30 mouse cellular contexts compared by ENCODE assay signal in the genomic region with DNA sequence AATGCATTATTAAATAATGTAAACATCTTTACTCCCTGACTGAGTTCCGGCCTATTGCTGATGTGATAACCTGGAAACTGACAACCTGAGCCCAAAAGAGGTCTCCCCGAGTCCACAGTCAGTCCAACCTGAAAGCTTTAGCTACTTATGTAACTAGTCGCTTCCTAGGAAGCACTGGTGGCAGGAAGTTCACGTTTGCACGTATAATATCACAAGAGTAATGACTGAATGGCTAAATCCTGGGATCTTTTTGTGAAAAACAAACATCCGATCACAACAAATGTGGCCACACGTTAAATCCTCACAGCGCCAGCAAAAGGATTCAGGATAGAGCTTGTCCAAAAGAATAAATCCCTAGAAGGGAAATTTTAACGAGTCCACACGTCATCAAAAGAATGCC.
A peak's percentile ranks its signal among the peaks of the same experiment; 100 is the strongest.
DNase-seq lines count a peak whose midpoint lies in the region; ATAC-seq and TF ChIP-seq lines count a peak whose summit lies in the region.
"Had no signal": no experiment of that assay in that cellular context is flagged by ENCODE, and none has a peak within 500 bp of the region (broad histone marks: within the 10 kb centered on the region; RNA-seq: fewer than 3 reads in every experiment).

No protein-coding gene starts in this region.

- H3K9ac ChIP-seq in heart, adult 2 months (ENCODE audit: low read depth, low read length) = no peak overlapping the region
- H3K9ac ChIP-seq in heart, embryonic 15.5 days = no peak overlapping the region
- H3K9ac ChIP-seq in midbrain, embryonic 11.5 days (ENCODE audit: low read length) = no peak overlapping the region
- no peak overlapping the region for H3K9ac ChIP-seq in midbrain, embryonic 13.5 days (replicated peaks)
- H3K9ac ChIP-seq: embryonic facial prominence, embryonic 13.5 days; embryonic facial prominence, embryonic 15.5 days; forebrain, embryonic 12.5 days had no signal

- no peak for TF ChIP-seq CTCF in gastrocnemius, adult 2 months (IDR thresholded peaks at IDR 0.05)
- TF ChIP-seq CTCF in heart, adult 2 months (IDR thresholded peaks at IDR 0.05) = no peak

- ATAC-seq in heart, embryonic 15.5 days (replicated peaks; ENCODE audit: insufficient number of reproducible peaks, insufficient read depth, low FRiP score, low read depth) = no peak
- no peak for ATAC-seq in midbrain, embryonic 11.5 days (ENCODE audit: low FRiP score)
- ATAC-seq in midbrain, embryonic 13.5 days = no peak
- ATAC-seq: activated CD4-positive, CD25-positive, alpha-beta regulatory T cell, adult 4 months; CD4-positive, CD25-positive, alpha-beta regulatory T cell, adult 4 months; forebrain, embryonic 14.5 days; Patski had no signal

- H3K36me3 ChIP-seq in heart, adult 2 months (ENCODE audit: control insufficient read depth, insufficient read depth, low read length) = peaks cover 12% of the 10 kb centered on the region
- no peaks in the 10 kb centered on the region for H3K36me3 ChIP-seq in heart, embryonic 15.5 days
- H3K36me3 ChIP-seq in midbrain, embryonic 11.5 days (ENCODE audit: control insufficient read depth, insufficient read depth, low read length) = no peaks in the 10 kb centered on the region
- no peaks in the 10 kb centered on the region for H3K36me3 ChIP-seq in midbrain, embryonic 13.5 days
- H3K36me3 ChIP-seq: embryonic facial prominence, embryonic 13.5 days; embryonic facial prominence, embryonic 15.5 days; forebrain, embryonic 10.5 days; forebrain, embryonic 12.5 days; G1E had no signal

- intact Hi-C loops in gastrocnemius, adult 2 months (cut with DNase I) = no loop called here
- intact Hi-C loops in heart, adult 2 months (cut with DNase I) = no loop called here
- intact Hi-C loops in heart, postnatal 36 days (cut with DNase I) = no loop called here
- intact Hi-C loops in heart, postnatal 10 days (cut with DNase I) = no loop called here

- H3K27ac ChIP-seq in gastrocnemius, adult 2 months = peak overlapping the region; percentile 72
- peak overlapping the region; percentile 85 for H3K27ac ChIP-seq in heart, adult 2 months
- peak overlapping the region; percentile 73; the same call in 1 of the 2 replicates for H3K27ac ChIP-seq in heart, embryonic 15.5 days
- no peak overlapping the region for H3K27ac ChIP-seq in midbrain, embryonic 11.5 days (ENCODE audit: low read depth, low read length)
- H3K27ac ChIP-seq in midbrain, embryonic 13.5 days = no peak overlapping the region
- H3K27ac ChIP-seq: embryonic facial prominence, embryonic 13.5 days; embryonic facial prominence, embryonic 15.5 days; forebrain, embryonic 10.5 days; forebrain, embryonic 12.5 days had no signal

- H3K27me3 ChIP-seq in heart, adult 2 months (ENCODE audit: control insufficient read depth, insufficient read depth, low read length) = no peaks in the 10 kb centered on the region
- no peaks in the 10 kb centered on the region for H3K27me3 ChIP-seq in heart, embryonic 15.5 days
- H3K27me3 ChIP-seq in midbrain, embryonic 11.5 days (ENCODE audit: control insufficient read depth, insufficient read depth, low read length) = no peaks in the 10 kb centered on the region
- H3K27me3 ChIP-seq in midbrain, embryonic 13.5 days = no peaks in the 10 kb centered on the region
- H3K27me3 ChIP-seq: CH12.LX; embryonic facial prominence, embryonic 13.5 days; embryonic facial prominence, embryonic 15.5 days; forebrain, embryonic 12.5 days; Patski had no signal

- H3K9me3 ChIP-seq in heart, embryonic 15.5 days (replicated peaks) = no peaks in the 10 kb centered on the region
- no peaks in the 10 kb centered on the region for H3K9me3 ChIP-seq in midbrain, embryonic 11.5 days (ENCODE audit: control insufficient read depth, low read length)
- H3K9me3 ChIP-seq in midbrain, embryonic 13.5 days = no peaks in the 10 kb centered on the region
- H3K9me3 ChIP-seq: embryonic facial prominence, embryonic 13.5 days; embryonic facial prominence, embryonic 15.5 days; forebrain, embryonic 10.5 days; forebrain, embryonic 12.5 days; G1E had no signal

- H3K4me3 ChIP-seq in gastrocnemius, adult 2 months = no peak overlapping the region
- H3K4me3 ChIP-seq in heart, adult 2 months = no peak overlapping the region
- H3K4me3 ChIP-seq in heart, embryonic 15.5 days = no peak overlapping the region
- no peak overlapping the region for H3K4me3 ChIP-seq in midbrain, embryonic 11.5 days (ENCODE audit: low read depth, low read length)
- no peak overlapping the region for H3K4me3 ChIP-seq in midbrain, embryonic 13.5 days (replicated peaks)
- H3K4me3 ChIP-seq: embryonic facial prominence, embryonic 13.5 days; embryonic facial prominence, embryonic 15.5 days; erythroblast, embryonic 14.5 days; forebrain, embryonic 10.5 days; forebrain, embryonic 12.5 days had no signal

- H3K4me1 ChIP-seq in heart, adult 2 months (ENCODE audit: control insufficient read depth, insufficient read depth, low read length) = peaks cover 8% of the 10 kb centered on the region
- H3K4me1 ChIP-seq in heart, embryonic 15.5 days (replicated peaks) = peaks cover 15% of the 10 kb centered on the region
- no peaks in the 10 kb centered on the region for H3K4me1 ChIP-seq in midbrain, embryonic 11.5 days (ENCODE audit: control insufficient read depth, insufficient read depth, low read length)
- no peaks in the 10 kb centered on the region for H3K4me1 ChIP-seq in midbrain, embryonic 13.5 days (replicated peaks)
- H3K4me1 ChIP-seq: forebrain, embryonic 12.5 days had no signal

- no peak for TF ChIP-seq EP300 in heart, adult 2 months (IDR thresholded peaks at IDR 0.05; ENCODE audit: insufficient read depth, low read depth, low read length)

- no peak for DNase-seq in gastrocnemius, adult 2 months
- no peak for DNase-seq in gastrocnemius, adult 8-10 months (ENCODE audit: low spot score in 2 of 2)
- no peak for DNase-seq in heart, adult 2 months
- DNase-seq in heart, postnatal 36 days = no peak
- DNase-seq in heart, postnatal 10 days = no peak
- peak; percentile 72 for DNase-seq in midbrain, embryonic 11.5 days (ENCODE audit: low spot score, missing footprints)
- DNase-seq: adrenal gland, adult 8-10 months; adrenal gland, postnatal 14 days; adrenal gland, postnatal 36 days; B cell, adult 2 months; cerebellum, adult 11 months; cerebellum, adult 18-20 months; cerebellum, adult 8-10 months; cerebellum, adult 9-11 months; cerebellum, postnatal 14 days; cerebellum, postnatal 36 days; embryo, embryonic 11 days had no signal

- 71% methylated on average over 10 of the region's 10 CpGs for WGBS in heart, adult 2 months
- WGBS in heart, embryonic 15.5 days = 77% methylated on average over 10 of the region's 10 CpGs
- WGBS in midbrain, embryonic 11.5 days = 84% methylated on average over 10 of the region's 10 CpGs
- whole genome bisulfite sequencing in midbrain, embryonic 13.5 days = 75% methylated on average over 10 of the region's 10 CpGs

- H3K4me2 ChIP-seq in heart, embryonic 15.5 days = no peak overlapping the region
- H3K4me2 ChIP-seq in midbrain, embryonic 11.5 days = no peak overlapping the region
- H3K4me2 ChIP-seq in midbrain, embryonic 13.5 days (replicated peaks) = no peak overlapping the region
- H3K4me2 ChIP-seq: embryonic facial prominence, embryonic 13.5 days; embryonic facial prominence, embryonic 15.5 days; forebrain, embryonic 12.5 days had no signal

- H3K79me2 ChIP-seq in heart, adult 2 months (replicated peaks; ENCODE audit: control insufficient read depth, insufficient read depth, low read length) = no peaks in the 10 kb centered on the region

- no peak for TF ChIP-seq POLR2A in heart, adult 2 months (IDR thresholded peaks at IDR 0.05; ENCODE audit: insufficient read depth, low read depth, low read length)

Comparison
In these comparisons a context has a peak if more than half of its experiments do, and no peak if none do; other contexts are left out.
1. H3K27ac ChIP-seq: peak in gastrocnemius, adult 2 months (single experiment), heart, adult 2 months (single experiment) and heart, embryonic 15.5 days (single experiment); none in midbrain, embryonic 11.5 days (single experiment) and midbrain, embryonic 13.5 days (single experiment).